Mouse (Mus musculus) adrenal gland, postnatal 10 days (tissue): Measurements from ENCODE around the gene Krt19. TPM values are rescaled to one million over a fixed set of nuclear protein-coding genes. Genes with fewer than 3 reads are reported as not detected.

Experiments used
- DNase-seq: peaks from one replicate; pipeline ENCODE4 v3.0.0; 2021; ENCODE audit warnings: mixed read lengths
- total RNA-seq, 2 experiments: library from RNA; stranded (reverse); gene quantifications; 2 replicates each; pipeline ENCODE4 v1.2.3; 2021

Krt19 gene
- total RNA-seq, 2 experiments from 2014 or later = 9.5 to 11.0 TPM

GRCm38 (mm10) chr11:100137693-100138092 is 10.8 kb downstream of the Krt19 start:
- DNase-seq = no peak

- DNase-seq = no peak
These were observed 11.9 kb downstream of the Krt19 start for GRCm38 (mm10) chr11:100136559-100136958.

GRCm38 (mm10) chr11:100135731-100136130 is 12.7 kb downstream of the Krt19 start, which contains the start of gene Krt15:
Krt15 (minus strand) TSS chr11:100135928.
- no peak for DNase-seq

- no peak for DNase-seq
These were observed 23.6 kb downstream of the Krt19 start for GRCm38 (mm10) chr11:100124901-100125300.

- no peak for DNase-seq
These were observed 27.0 kb downstream of the Krt19 start, which contains the start of gene Krt13 for GRCm38 (mm10) chr11:100121466-100121865. Krt13 (minus strand) TSS chr11:100121566.

- DNase-seq = no peak
These were observed 28.1 kb downstream of the Krt19 start for GRCm38 (mm10) chr11:100120331-100120730.

GRCm38 (mm10) chr11:100113742-100114029 is 34.8 kb downstream of the Krt19 start:
- peak; percentile 28 for DNase-seq

- no peak for DNase-seq
These were observed 35.3 kb downstream of the Krt19 start for GRCm38 (mm10) chr11:100112935-100113741.

- DNase-seq = no peak
These were observed 42.8 kb downstream of the Krt19 start, which contains the start of gene Krt36 for GRCm38 (mm10) chr11:100105576-100106122. Krt36 (minus strand) TSS chr11:100105626.

- no peak for DNase-seq
These were observed 45.6 kb downstream of the Krt19 start for GRCm38 (mm10) chr11:100102693-100103429.

GRCm38 (mm10) chr11:100100391-100100790 is 48.1 kb downstream of the Krt19 start:
- DNase-seq = no peak

GRCm38 (mm10) chr11:100097819-100098218 is 50.6 kb downstream of the Krt19 start:
- DNase-seq = no peak

GRCm38 (mm10) chr11:100096141-100096540 is 52.3 kb downstream of the Krt19 start, which contains the start of gene Krt35:
Krt35 (minus strand) TSS chr11:100096241.
- DNase-seq = no peak

Other genes starting within 250 kb of the Krt19 start
- not detected for gene Krtap31-1, start 240.7 kb downstream of the Krt19 start, total RNA-seq
- gene Gm11565, start 233.9 kb downstream of the Krt19 start, total RNA-seq = not detected
- gene Krtap31-2, start 212.4 kb downstream of the Krt19 start, total RNA-seq = not detected
- gene Krtap9-5, start 200.2 kb downstream of the Krt19 start, total RNA-seq = not detected
- not detected for gene Krtap29-1, start 169.6 kb downstream of the Krt19 start, total RNA-seq
- not detected for gene Krtap16-1, start 162.1 kb downstream of the Krt19 start, total RNA-seq
- not detected for gene Krtap17-1, start 154.7 kb downstream of the Krt19 start, total RNA-seq
- gene Krt33a, start 132.5 kb downstream of the Krt19 start, total RNA-seq = not detected
- gene Krt33b, start 118.8 kb downstream of the Krt19 start, total RNA-seq = not detected
- not detected for gene Krt34, start 107.1 kb downstream of the Krt19 start, total RNA-seq
- gene Krt31, start 98.1 kb downstream of the Krt19 start, total RNA-seq = not detected
- not detected for gene Krt32, start 60.4 kb downstream of the Krt19 start, total RNA-seq
- gene Krt35, start 52.4 kb downstream of the Krt19 start, total RNA-seq = not detected
- gene Krt36, start 43.0 kb downstream of the Krt19 start, total RNA-seq = under 1 TPM; 0.21 to 0.51 TPM
- not detected for gene Krt13, start 27.1 kb downstream of the Krt19 start, total RNA-seq
- not detected for gene Krt15, start 12.7 kb downstream of the Krt19 start, total RNA-seq
- under 1 TPM in 1 of 2 experiments, not detected in 1; 0.21 TPM for gene Krt9, start 44.6 kb upstream of the Krt19 start, total RNA-seq
- 1 to 10 TPM in 1 of 2 experiments, under 1 TPM in 1; 0.45 to 1.2 TPM for gene Krt14, start 58.9 kb upstream of the Krt19 start, total RNA-seq
- not detected for gene Krt16, start 100.2 kb upstream of the Krt19 start, total RNA-seq
- gene Krt17, start 112.4 kb upstream of the Krt19 start, total RNA-seq = not detected
- gene Krt42, start 121.2 kb upstream of the Krt19 start, total RNA-seq = not detected
- 1,000 to 10,000 TPM in 1 of 2 experiments, 100 to 1,000 TPM in 1; 930 to 1,143 TPM for gene Eif1, start 171.2 kb upstream of the Krt19 start, total RNA-seq
- gene Gast, start 185.7 kb upstream of the Krt19 start, total RNA-seq = not detected
- gene Hap1, start 207.5 kb upstream of the Krt19 start, total RNA-seq = 10 to 100 TPM; 42.8 to 54.2 TPM
- 10 to 100 TPM; 89.6 to 99.0 TPM for gene Jup, start 249.1 kb upstream of the Krt19 start, total RNA-seq